Mouse (Mus musculus) spleen, adult 2 months (tissue): ENCODE measurements around the gene Cdh13. TPM values are rescaled to one million over a fixed set of nuclear protein-coding genes. Genes with fewer than 3 reads are reported as not detected.

Experiments used
- DNase-seq, 2 experiments: peaks; one replicate each; pipeline versions ENCODE4 v3.0.0 to v3.0.0-alpha.2; 2012 to 2021; ENCODE audit warnings: low spot score in 2 of 2, low read depth in 1 of 2
- H3K27ac ChIP-seq: fragments of 200-500 bp; 2 replicates; pipeline ENCODE4 v1.5.1; 2012; ENCODE audit warnings: low read length, inconsistent platforms; ENCODE audit not compliant: insufficient read depth
- H3K27me3 ChIP-seq: fragments of 200-500 bp; 2 replicates; pipeline ENCODE4 v1.6.1; 2012; ENCODE audit warnings: mild to moderate bottlenecking, moderate library complexity, low read length, inconsistent platforms; ENCODE audit not compliant: control insufficient read depth, insufficient read depth
- H3K36me3 ChIP-seq: fragments of 200-500 bp; 2 replicates; pipeline ENCODE4 v1.6.1; 2012; ENCODE audit warnings: mild to moderate bottlenecking, low read length, inconsistent platforms; ENCODE audit not compliant: control insufficient read depth, insufficient read depth
- H3K4me1 ChIP-seq: fragments of 200-500 bp; 2 replicates; pipeline ENCODE4 v1.6.1; 2011; ENCODE audit warnings: inconsistent platforms; ENCODE audit not compliant: control insufficient read depth, insufficient read depth, insufficient read length
- H3K4me3 ChIP-seq: fragments of 200-500 bp; 2 replicates; pipeline ENCODE4 v1.5.1; 2011; ENCODE audit warnings: mild to moderate bottlenecking, inconsistent platforms; ENCODE audit not compliant: insufficient read depth, insufficient read length; ENCODE audit errors: extremely low read depth
- CTCF ChIP-seq: fragments of 200-500 bp; IDR thresholded peaks from 2 replicates; pipeline ENCODE4 v1.5.1; 2011; ENCODE audit warnings: mild to moderate bottlenecking, inconsistent platforms; ENCODE audit not compliant: insufficient read depth, insufficient read length, insufficient replicate concordance; ENCODE audit errors: extremely low read depth
- POLR2A ChIP-seq: fragments of 200-500 bp; IDR thresholded peaks from 2 replicates; pipeline ENCODE4 v1.6.1; 2011; ENCODE audit warnings: low read depth, low read length, inconsistent platforms
- WGBS: fragments of 180-500 bp; shearing (Covaris S2); methylation state at CpG from one replicate; pipeline ENCODE4 v1.1.7; 2018; 5-methylcytosine and 5-hydroxymethylcytosine counted together
- polyA plus RNA-seq: library from polyadenylated mRNA; depleted of rRNA; stranded (reverse); fragments of >200 nt; gene quantifications from 2 replicates; pipeline ENCODE4 v1.2.3, GENCODE M21; 2012

Cdh13 gene
- polyA plus RNA-seq, 1 experiment: 0.50 TPM

DNA sequence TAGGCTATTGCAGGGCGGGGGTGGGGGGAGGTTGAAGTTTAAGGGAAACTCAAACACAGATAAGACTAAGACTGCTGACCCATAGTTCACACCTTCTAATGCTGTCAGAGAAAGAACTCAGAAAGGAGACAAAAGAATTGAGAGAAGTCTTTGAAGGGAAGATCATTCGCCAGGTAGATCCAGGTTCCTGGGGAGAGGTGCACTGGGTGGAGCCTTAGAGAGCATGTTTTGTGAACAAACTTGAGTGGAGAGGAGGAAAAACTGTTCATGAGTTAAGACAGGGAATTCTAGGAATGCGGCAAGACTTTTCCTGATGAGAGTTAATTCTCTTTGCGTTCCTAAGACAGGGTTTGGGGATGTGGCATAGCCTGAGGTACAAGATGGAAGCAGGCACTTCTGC is 366.4 kb downstream of the Cdh13 start:
- TF ChIP-seq POLR2A (no peak), CTCF (no peak)
- H3K36me3 ChIP-seq: no peaks in the 10 kb centered on the region
- WGBS: 84% methylated on average over 4 of the region's 4 CpGs

GRCm38 (mm10) chr8:118662001-118662829 is 378.7 kb downstream of the Cdh13 start:
- Histone ChIP-seq H3K4me3 (no peak overlapping the region), H3K36me3 (no peaks in the 10 kb centered on the region), H3K4me1 (no peaks in the 10 kb centered on the region), H3K27me3 (no peaks in the 10 kb centered on the region), H3K27ac (no peak overlapping the region)
- DNase-seq: no peak
- TF ChIP-seq POLR2A: no peak
- TF ChIP-seq CTCF: no peak
- 84% methylated on average over 8 of the region's 8 CpGs for WGBS

More for the DNA sequence above, 366.4 kb downstream of the Cdh13 start:
- H3K27ac ChIP-seq: no peak overlapping the region
- no peaks in the 10 kb centered on the region for H3K4me1 ChIP-seq
- DNase-seq: no peak
- H3K4me3 ChIP-seq: no peak overlapping the region
- no peaks in the 10 kb centered on the region for H3K27me3 ChIP-seq

- Histone ChIP-seq H3K36me3 (no peaks in the 10 kb centered on the region), H3K27ac (no peak overlapping the region), H3K4me3 (no peak overlapping the region), H3K27me3 (no peaks in the 10 kb centered on the region), H3K4me1 (no peaks in the 10 kb centered on the region)
- 83% methylated on average over 5 of the region's 5 CpGs for WGBS
- TF ChIP-seq POLR2A: no peak
- no peak for TF ChIP-seq CTCF
- DNase-seq: no peak
Measured at GRCm38 (mm10) chr8:118665081-118665480, 381.5 kb downstream of the Cdh13 start.

DNA sequence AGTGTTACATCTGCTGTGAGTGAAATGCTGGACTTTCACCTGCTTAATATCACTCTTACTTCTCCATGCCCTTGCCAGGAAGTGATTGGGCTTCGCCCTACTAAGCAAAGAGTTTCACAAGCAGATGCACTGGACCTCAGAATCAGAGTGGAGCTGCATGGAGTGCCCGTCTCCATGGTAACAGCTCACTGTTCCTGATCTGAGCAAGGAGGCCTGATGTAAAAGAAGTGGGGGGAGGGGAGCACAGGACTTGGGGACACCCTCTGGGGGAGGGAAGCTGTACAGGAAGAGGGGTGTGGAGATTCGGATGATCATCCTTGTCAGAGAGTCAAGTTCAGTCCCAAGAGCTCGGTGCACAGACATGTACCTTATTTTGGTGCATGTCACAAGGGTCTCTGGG is 384.2 kb downstream of the Cdh13 start:
- Histone ChIP-seq H3K27ac (no peak overlapping the region), H3K36me3 (no peaks in the 10 kb centered on the region), H3K4me3 (no peak overlapping the region), H3K4me1 (no peaks in the 10 kb centered on the region), H3K27me3 (no peaks in the 10 kb centered on the region)
- WGBS: 87% methylated on average over 4 of the region's 4 CpGs
- no peak for DNase-seq
- no peak for TF ChIP-seq POLR2A

- no peak for DNase-seq
- H3K4me1 ChIP-seq: no peaks in the 10 kb centered on the region
- no peaks in the 10 kb centered on the region for H3K27me3 ChIP-seq
- WGBS: 87% methylated on average over 6 of the region's 6 CpGs
- H3K27ac ChIP-seq: no peak overlapping the region
- no peaks in the 10 kb centered on the region for H3K36me3 ChIP-seq
- TF ChIP-seq POLR2A (no peak), CTCF (no peak)
- no peak overlapping the region for H3K4me3 ChIP-seq
Measured at GRCm38 (mm10) chr8:118676233-118676632, 392.7 kb downstream of the Cdh13 start.

DNA sequence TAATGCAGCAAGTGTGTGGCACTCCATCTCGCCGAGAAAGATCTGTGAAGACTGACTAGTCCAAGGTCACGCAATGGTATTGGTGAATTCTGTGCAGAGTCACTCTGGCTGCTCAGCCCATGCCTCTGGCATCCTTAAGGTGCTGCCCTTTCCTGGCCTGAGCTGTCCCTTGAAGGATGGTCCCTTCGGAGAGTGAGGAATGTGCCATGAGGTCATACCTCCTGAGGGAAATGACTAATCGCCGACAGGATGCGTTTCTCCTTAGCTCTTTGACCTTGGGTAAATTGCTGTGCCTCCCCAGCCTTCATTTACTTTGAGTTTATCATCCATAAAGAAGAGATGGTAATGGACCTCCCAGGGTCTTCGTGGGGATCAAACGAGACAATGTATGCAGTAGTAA is 395.8 kb downstream of the Cdh13 start:
- H3K27ac ChIP-seq: no peak overlapping the region
- H3K4me1 ChIP-seq: no peaks in the 10 kb centered on the region
- 62% methylated on average over 9 of the region's 9 CpGs for WGBS
- H3K27me3 ChIP-seq: no peaks in the 10 kb centered on the region
- TF ChIP-seq POLR2A (no peak), CTCF (no peak)
- no peak for DNase-seq
- H3K4me3 ChIP-seq: no peak overlapping the region
- no peaks in the 10 kb centered on the region for H3K36me3 ChIP-seq

DNA sequence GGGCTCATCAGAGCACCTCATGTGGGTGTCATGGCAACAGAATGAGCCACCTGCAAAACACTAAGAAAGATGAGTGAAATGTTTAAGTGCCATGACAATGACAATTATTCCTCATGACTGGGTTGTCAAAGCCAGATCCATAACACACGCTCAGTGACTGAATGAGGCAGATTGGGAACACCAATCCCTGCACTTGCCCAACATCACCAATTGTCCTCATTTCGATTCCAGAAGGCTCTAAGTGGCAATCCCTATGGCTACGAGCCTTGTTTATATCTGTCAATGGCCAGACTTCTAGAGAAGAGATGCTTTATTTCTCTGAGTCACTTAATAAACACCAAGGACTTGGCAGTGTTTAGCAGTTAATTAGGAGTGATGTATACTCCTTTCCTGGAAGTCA is 399.9 kb downstream of the Cdh13 start:
- TF ChIP-seq POLR2A (no peak), CTCF (no peak)
- no peak for DNase-seq
- no peak overlapping the region for H3K27ac ChIP-seq
- H3K27me3 ChIP-seq: no peaks in the 10 kb centered on the region
- H3K36me3 ChIP-seq: no peaks in the 10 kb centered on the region
- H3K4me1 ChIP-seq: no peaks in the 10 kb centered on the region
- 76% methylated on average over 3 of the region's 3 CpGs for WGBS
- H3K4me3 ChIP-seq: no peak overlapping the region

GRCm38 (mm10) chr8:118685863-118686262 is 402.3 kb downstream of the Cdh13 start:
- no peak overlapping the region for H3K27ac ChIP-seq
- H3K27me3 ChIP-seq: no peaks in the 10 kb centered on the region
- no peak overlapping the region for H3K4me3 ChIP-seq
- H3K4me1 ChIP-seq: no peaks in the 10 kb centered on the region
- TF ChIP-seq CTCF (no peak), POLR2A (no peak)
- 95% methylated on average over 1 of the region's 1 CpGs for WGBS
- no peaks in the 10 kb centered on the region for H3K36me3 ChIP-seq
- DNase-seq: no peak
